Mouse (Mus musculus): ENCODE measurements around the gene Slc16a13.

GRCm38 (mm10) chr11:70207283-70207682 lies 13.6 kb downstream of the Slc16a13 start:
- TF ChIP-seq CTCF (IDR thresholded peaks at IDR 0.05; ENCODE audit: insufficient read depth, low read length): no peak
- TF ChIP-seq POLR2A (IDR thresholded peaks at IDR 0.05; ENCODE audit: borderline replicate concordance, extremely low read depth, low read depth, low read length): no peak
